Mouse (Mus musculus) liver, embryonic 14.5 days (tissue): ENCODE data around the gene Pank2.

Experiments
- CTCF ChIP-seq: IDR thresholded peaks from 2 replicates; pipeline ENCODE4 v1.5.1; 2016; ENCODE audit warnings: antibody characterized with exemption, low read depth, control low read depth
- EP300 ChIP-seq: IDR thresholded peaks from 2 replicates; pipeline ENCODE4 v1.6.1; 2016; ENCODE audit warnings: antibody characterized with exemption, low read depth

- TF ChIP-seq CTCF (no peak), EP300 (no peak)
Measured at GRCm38 (mm10) chr2:131255738-131256137, 6.6 kb upstream of the Pank2 start.
